Mouse (Mus musculus): ENCODE measurements around the gene Pax4. TPM values are rescaled to one million over a fixed set of nuclear protein-coding genes. Genes with fewer than 3 reads are reported as not detected.

The Pax4 gene
- polyA plus RNA-seq, 1 experiment from 2014 or later = not detected

Other genes starting within 250 kb of the Pax4 start
- 22.4 and 23.0 TPM in 2 replicates for gene Zfp800, start 51.3 kb downstream of the Pax4 start, polyA plus RNA-seq (2014; fragmentation: Nextera tagmentation; extraction: Ambion mirVana)
- 417 and 419 TPM in 2 replicates for gene Arf5, start 25.8 kb downstream of the Pax4 start, polyA plus RNA-seq (2014; fragmentation: Nextera tagmentation; extraction: Ambion mirVana)
- gene Fscn3, start 21.6 kb downstream of the Pax4 start, polyA plus RNA-seq (2014; fragmentation: Nextera tagmentation; extraction: Ambion mirVana) = not detected in 2 replicates
- 8.6 and 10.2 TPM in 2 replicates for gene Gcc1, start 21.0 kb downstream of the Pax4 start, polyA plus RNA-seq (2014; fragmentation: Nextera tagmentation; extraction: Ambion mirVana)
- 79.1 and 81.6 TPM in 2 replicates for gene Snd1, start 25.8 kb upstream of the Pax4 start, polyA plus RNA-seq (2014; fragmentation: Nextera tagmentation; extraction: Ambion mirVana)